Mouse (Mus musculus): ENCODE measurements around the gene Sctr.

The Sctr gene

GRCm38 (mm10) chr1:120030474-120030873 is 23.8 kb downstream of the Sctr start:
- DNase-seq, result no peak

- DNase-seq, result peak; percentile 46
These were observed 26.2 kb downstream of the Sctr start for GRCm38 (mm10) chr1:120032804-120033468.

GRCm38 (mm10) chr1:120033469-120033854 is 26.8 kb downstream of the Sctr start:
- DNase-seq, result no peak

- no peak for DNase-seq
These were observed 28.1 kb downstream of the Sctr start for GRCm38 (mm10) chr1:120034793-120035192.

- DNase-seq, result no peak
These were observed 28.9 kb downstream of the Sctr start for GRCm38 (mm10) chr1:120035456-120036034.

- DNase-seq, result no peak
These were observed 30.5 kb downstream of the Sctr start for GRCm38 (mm10) chr1:120037021-120037683.

GRCm38 (mm10) chr1:120038594-120038993 is 31.9 kb downstream of the Sctr start:
- DNase-seq, result no peak

- no peak for DNase-seq
These were observed 35.7 kb downstream of the Sctr start for GRCm38 (mm10) chr1:120042421-120042820.

- DNase-seq, result no peak
These were observed 37.9 kb downstream of the Sctr start for GRCm38 (mm10) chr1:120044584-120044983.

- DNase-seq, result no peak
These were observed 40.6 kb downstream of the Sctr start for GRCm38 (mm10) chr1:120047325-120047724.

GRCm38 (mm10) chr1:120051070-120051469 is 44.4 kb downstream of the Sctr start:
- no peak for DNase-seq

- no peak for DNase-seq
These were observed 48.3 kb downstream of the Sctr start for GRCm38 (mm10) chr1:120054997-120055396.

GRCm38 (mm10) chr1:120055475-120055874 is 48.8 kb downstream of the Sctr start:
- peak; percentile 31 for DNase-seq

GRCm38 (mm10) chr1:120056236-120056635 is 49.5 kb downstream of the Sctr start:
- no peak for DNase-seq

GRCm38 (mm10) chr1:120057044-120057443 is 50.4 kb downstream of the Sctr start:
- no peak for DNase-seq

- no peak for DNase-seq
These were observed 51.2 kb downstream of the Sctr start for GRCm38 (mm10) chr1:120057674-120058430.

- no peak for DNase-seq
These were observed 54.0 kb downstream of the Sctr start for GRCm38 (mm10) chr1:120060687-120061086.

- DNase-seq, result no peak
These were observed 55.5 kb downstream of the Sctr start for GRCm38 (mm10) chr1:120062231-120062630.

GRCm38 (mm10) chr1:120064036-120064682 is 57.5 kb downstream of the Sctr start:
- DNase-seq, result no peak

GRCm38 (mm10) chr1:120066159-120066558 is 59.5 kb downstream of the Sctr start:
- DNase-seq, result no peak

GRCm38 (mm10) chr1:120066625-120067024 is 59.9 kb downstream of the Sctr start:
- no peak for DNase-seq

- no peak for DNase-seq
These were observed 62.4 kb downstream of the Sctr start for GRCm38 (mm10) chr1:120069120-120069519.

GRCm38 (mm10) chr1:120070168-120070567 is 63.5 kb downstream of the Sctr start:
- DNase-seq, result no peak
